Comparison of ENCODE assay signal across 8 mouse cellular contexts in the genomic region with DNA sequence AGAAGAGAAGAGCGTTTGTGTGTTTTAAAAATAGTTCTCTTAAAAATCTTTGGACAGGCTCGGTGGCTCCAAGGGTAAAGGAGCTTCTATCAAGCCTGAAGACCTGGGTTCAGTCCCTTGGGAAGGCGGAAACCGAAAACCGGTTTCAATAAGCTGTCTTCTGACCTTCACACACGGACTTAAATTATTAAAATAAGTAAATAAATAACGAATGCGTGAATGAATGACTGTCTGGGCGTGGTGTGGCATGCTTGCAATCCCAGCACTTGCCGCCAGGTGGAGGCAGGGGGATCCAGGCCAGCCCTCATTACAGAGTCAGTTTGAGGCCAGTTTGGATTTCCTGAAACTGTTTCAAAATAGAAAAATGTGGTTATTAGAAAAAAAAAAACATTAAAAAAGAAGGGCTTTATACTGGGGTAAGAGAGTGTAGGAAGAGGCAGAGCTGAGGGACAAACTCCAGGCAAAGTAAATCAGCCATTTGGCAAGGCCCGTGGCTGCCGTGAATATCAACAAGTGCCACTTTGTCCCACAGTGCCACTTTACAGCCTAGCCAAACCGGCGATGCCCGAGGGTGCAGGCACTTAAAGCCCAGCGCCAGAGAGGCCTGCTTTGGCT. TPM values are rescaled to one million over a fixed set of nuclear protein-coding genes. Genes with fewer than 3 reads are reported as not detected.
DNase-seq lines count a peak whose midpoint lies in the region; ATAC-seq and TF ChIP-seq lines count a peak whose summit lies in the region.

No protein-coding gene starts in this region.

- peak overlapping the region; percentile 68 for H3K27ac ChIP-seq in MEL (ENCODE audit: control insufficient read depth, low read depth, low read length)
- no peak overlapping the region for H3K27ac ChIP-seq in cerebellum, adult 2 months (ENCODE audit: insufficient read depth, low read length)
- H3K27ac ChIP-seq in forebrain, postnatal 0 days (ENCODE audit: low read depth, low read length): peak overlapping the region; percentile 94
- peak overlapping the region; percentile 85 for H3K27ac ChIP-seq in lung, embryonic 15.5 days
- H3K27ac ChIP-seq in olfactory bulb, adult 2 months (ENCODE audit: insufficient read depth, low read depth, low read length): 0 out of 2 replicates have a peak overlapping the region, but pooled peaks have one; percentile 27

- DNase-seq in MEL (ENCODE audit: low read depth, low spot score): peak; percentile 88
- peak; percentile 65 to 80 for DNase-seq in cerebellum, adult 2 months
- peak; percentile 89 for DNase-seq in forebrain, postnatal 0 days
- peak; percentile 91 for DNase-seq in heart, postnatal 4 days
- DNase-seq in layer of hippocampus, adult 8-10 months (ENCODE audit: low spot score in 2 of 2): peak; percentile 48 to 75
- peak; percentile 78 for DNase-seq in thymus, postnatal 25 days

- H3K27me3 ChIP-seq in MEL (ENCODE audit: control insufficient read depth in 1 of 2, insufficient read depth in 2 of 2, low read length in 2 of 2): no peaks in the 10 kb centered on the region
- H3K27me3 ChIP-seq in cerebellum, adult 2 months (ENCODE audit: control insufficient read depth, insufficient read depth, low read length): no peaks in the 10 kb centered on the region
- H3K27me3 ChIP-seq in forebrain, postnatal 0 days (ENCODE audit: insufficient read depth, low read length): no peaks in the 10 kb centered on the region
- H3K27me3 ChIP-seq in lung, embryonic 15.5 days: no peaks in the 10 kb centered on the region

- H3K4me1 ChIP-seq in MEL (ENCODE audit: control insufficient read depth in 1 of 2, insufficient read depth in 2 of 2, low read length in 2 of 2): peaks cover 2 to 10% of the 10 kb centered on the region in 2 experiments; a peak in 3 of 4 replicates
- H3K4me1 ChIP-seq in cerebellum, adult 2 months (ENCODE audit: control insufficient read depth, insufficient read depth, low read length): no peaks in the 10 kb centered on the region
- no peaks in the 10 kb centered on the region for H3K4me1 ChIP-seq in forebrain, postnatal 0 days (ENCODE audit: insufficient read depth)
- H3K4me1 ChIP-seq in lung, embryonic 15.5 days: peaks cover 19% of the 10 kb centered on the region
- H3K4me1 ChIP-seq in olfactory bulb, adult 2 months (ENCODE audit: control insufficient read depth, insufficient read depth, low read length): peaks cover 4% of the 10 kb centered on the region; the same call in 1 of the 2 replicates

- TF ChIP-seq RAD21 in MEL (IDR thresholded peaks at IDR 0.05; ENCODE audit: low read depth, low read length): peak; percentile 35

- peak; percentile 81 for ATAC-seq in forebrain, postnatal 0 days
- ATAC-seq in lung, embryonic 15.5 days (ENCODE audit: borderline replicate concordance, extremely low read depth, low FRiP score, low TSS enrichment): peak; percentile 50; the same call in 1 of the 2 replicates

- no peak for TF ChIP-seq EP300 in MEL (IDR thresholded peaks at IDR 0.05; ENCODE audit: low read depth in 1 of 2, low read length in 2 of 2)

- H3K4me3 ChIP-seq in MEL (ENCODE audit: control insufficient read depth in 1 of 2, insufficient read depth in 1 of 2, low read depth in 2 of 2, low read length in 2 of 2): peak overlapping the region; percentile 63 to 73
- peak overlapping the region; percentile 54 for H3K4me3 ChIP-seq in cerebellum, adult 2 months (replicated peaks; ENCODE audit: insufficient read depth, low read depth, low read length)
- peak overlapping the region; percentile 50 for H3K4me3 ChIP-seq in forebrain, postnatal 0 days (ENCODE audit: low read depth, low read length)
- H3K4me3 ChIP-seq in lung, embryonic 15.5 days: peak overlapping the region; percentile 48
- peak overlapping the region; percentile 49 for H3K4me3 ChIP-seq in olfactory bulb, adult 2 months (ENCODE audit: insufficient read depth, low read depth, low read length)

- no peaks in the 10 kb centered on the region for H3K9me3 ChIP-seq in MEL (replicated peaks; ENCODE audit: insufficient read depth, low read length)
- H3K9me3 ChIP-seq in forebrain, postnatal 0 days (ENCODE audit: low read length): no peaks in the 10 kb centered on the region
- no peaks in the 10 kb centered on the region for H3K9me3 ChIP-seq in lung, embryonic 15.5 days

- H3K79me2 ChIP-seq in MEL (ENCODE audit: control insufficient read depth, insufficient read depth, low read length, poor library complexity): no peaks in the 10 kb centered on the region; the same call in 1 of the 2 replicates

- TF ChIP-seq POLR2A in MEL (IDR thresholded peaks at IDR 0.05; ENCODE audit: control insufficient read depth in 1 of 2, insufficient read depth in 1 of 2, low read depth in 1 of 2, low read length in 2 of 2, poor library complexity in 1 of 2): peak in 1 of 2 experiments; percentile 48; a peak in 1 of 4 replicates
- no peak for TF ChIP-seq POLR2A in cerebellum, adult 2 months (IDR thresholded peaks at IDR 0.05; ENCODE audit: borderline replicate concordance, insufficient read depth, low read length)
- TF ChIP-seq POLR2A in olfactory bulb, adult 2 months (IDR thresholded peaks at IDR 0.05; ENCODE audit: insufficient read depth, low read depth, low read length): no peak

- peak; percentile 75 to 83 (median 79) for TF ChIP-seq CTCF in MEL (IDR thresholded peaks at IDR 0.05 in 2 of 3, conservative IDR thresholded peaks at IDR 0.05 in 1 of 3; ENCODE audit: control insufficient read depth in 1 of 3, insufficient read depth in 1 of 3, low read depth in 2 of 3, low read length in 3 of 3, poor library complexity in 1 of 3, severe bottlenecking in 1 of 3)
- TF ChIP-seq CTCF in cerebellum, adult 2 months (IDR thresholded peaks at IDR 0.05; ENCODE audit: borderline replicate concordance, insufficient read depth, low read depth, low read length): peak; percentile 89
- TF ChIP-seq CTCF in forebrain, postnatal 0 days (IDR thresholded peaks at IDR 0.05; ENCODE audit: low read depth): peak; percentile 93
- TF ChIP-seq CTCF in olfactory bulb, adult 2 months (IDR thresholded peaks at IDR 0.05; ENCODE audit: insufficient read depth, low read depth, low read length): peak; percentile 69

- peak overlapping the region; percentile 67 for H3K9ac ChIP-seq in MEL (ENCODE audit: control insufficient read depth, low read depth, low read length, poor library complexity, severe bottlenecking)
- peak overlapping the region; percentile 75 for H3K9ac ChIP-seq in forebrain, postnatal 0 days
- peak overlapping the region; percentile 49 for H3K9ac ChIP-seq in lung, embryonic 15.5 days

- WGBS in cerebellum, adult 2 months: 1% methylated on average over 16 of the region's 16 CpGs
- 2% methylated on average over 16 of the region's 16 CpGs for WGBS in forebrain, postnatal 0 days
- whole genome bisulfite sequencing in lung, embryonic 15.5 days: 2% methylated on average over 16 of the region's 16 CpGs
- WGBS in olfactory bulb, adult 2 months: 1% methylated on average over 16 of the region's 16 CpGs

- peaks cover 0 to 11% of the 10 kb centered on the region in 2 experiments; a peak in 2 of 4 replicates for H3K36me3 ChIP-seq in MEL (ENCODE audit: control insufficient read depth in 1 of 2, insufficient read depth in 2 of 2, low read length in 2 of 2)
- H3K36me3 ChIP-seq in forebrain, postnatal 0 days (ENCODE audit: insufficient read depth): no peaks in the 10 kb centered on the region
- no peaks in the 10 kb centered on the region for H3K36me3 ChIP-seq in lung, embryonic 15.5 days

- H3K4me2 ChIP-seq in forebrain, postnatal 0 days (ENCODE audit: low read depth): peak overlapping the region; percentile 83
- peak overlapping the region; percentile 87 for H3K4me2 ChIP-seq in lung, embryonic 15.5 days

TF ChIP-seq in MEL, 35 proteins besides CTCF, POLR2A, EP300 and RAD21 (continues in another document):
- TF ChIP-seq ZMIZ1 (IDR thresholded peaks at IDR 0.05; ENCODE audit: low read depth, low read length): no peak
- no peak for TF ChIP-seq CHD2 (IDR thresholded peaks at IDR 0.05; ENCODE audit: low read length)
- TF ChIP-seq MAZ (IDR thresholded peaks at IDR 0.05; ENCODE audit: low read depth, low read length): 0 out of 2 replicates have a peak, but pooled peaks have one; percentile 30
- peak; percentile 27; the same call in 1 of the 2 replicates for TF ChIP-seq MYC (IDR thresholded peaks at IDR 0.05; ENCODE audit: low read depth, low read length)
- TF ChIP-seq USF2 (IDR thresholded peaks at IDR 0.05; ENCODE audit: borderline replicate concordance in 1 of 2, insufficient read depth in 1 of 2, low read depth in 1 of 2, low read length in 2 of 2): no peak
- TF ChIP-seq SMC3 (IDR thresholded peaks at IDR 0.05; ENCODE audit: low read depth, low read length): peak; percentile 57
- TF ChIP-seq TBP (IDR thresholded peaks at IDR 0.05; ENCODE audit: low read depth, low read length): 0 out of 2 replicates have a peak, but pooled peaks have one; percentile 38
- peak; percentile 25; the same call in 1 of the 2 replicates for TF ChIP-seq NELFE (IDR thresholded peaks at IDR 0.05; ENCODE audit: low read depth, low read length)

RNA-seq across cellular contexts. Expression of gene Eef1a1, which starts 38.9 kb away (rescaled TPM):
- total RNA-seq in MEL (2012; rRNA removed): 11,891 and 13,182 TPM in 2 replicates
- polyA plus RNA-seq in MEL (2012; ENCODE audit: insufficient read depth in 1 of 2, insufficient read length in 2 of 2, low read depth in 1 of 2, low replicate concordance in 2 of 2, missing spikeins in 1 of 2): over 10,000 TPM; 11,701 to 60,504 TPM
- polyA plus RNA-seq in cerebellum, adult 2 months (2012; rRNA removed): 2,299 and 2,427 TPM in 2 replicates
- 9,311 and 11,752 TPM in 2 replicates for total RNA-seq in forebrain, postnatal 0 days (2014; rRNA removed)
- 2,982 and 3,284 TPM in 2 replicates for polyA plus RNA-seq in forebrain, postnatal 0 days (2015; fragmentation: Nextera tagmentation; extraction: Ambion mirVana)
- 1,000 to 10,000 TPM; 4,503 to 4,597 TPM for total RNA-seq in heart, postnatal 4 days (2021)
- total RNA-seq in layer of hippocampus, adult 8-10 months (2022): 1,000 to 10,000 TPM; 2,504 to 3,682 (median 3,062) TPM
- polyA plus RNA-seq in lung, embryonic 15.5 days (2015; fragmentation: Nextera tagmentation; extraction: Ambion mirVana): 4,575 and 4,632 TPM in 2 replicates
- 5,304 and 7,068 TPM in 2 replicates for polyA plus RNA-seq in olfactory bulb, adult 2 months (2012; ENCODE audit: insufficient read depth, insufficient read length, low replicate concordance, missing spikeins)

RNA-seq across cellular contexts. Expression of gene Slc17a5, which starts 60.0 kb away (rescaled TPM):
- total RNA-seq in MEL (2012; rRNA removed): 3.1 and 3.5 TPM in 2 replicates
- 1 to 10 TPM in 1 of 2 experiments, not detected in 1; 4.1 TPM for polyA plus RNA-seq in MEL (2012; ENCODE audit: insufficient read depth in 1 of 2, insufficient read length in 2 of 2, low read depth in 1 of 2, low replicate concordance in 2 of 2, missing spikeins in 1 of 2)
- polyA plus RNA-seq in cerebellum, adult 2 months (2012; rRNA removed): 13.7 and 14.0 TPM in 2 replicates
- 11.1 and 11.5 TPM in 2 replicates for total RNA-seq in forebrain, postnatal 0 days (2014; rRNA removed)
- 10.5 and 16.1 TPM in 2 replicates for polyA plus RNA-seq in forebrain, postnatal 0 days (2015; fragmentation: Nextera tagmentation; extraction: Ambion mirVana)
- total RNA-seq in heart, postnatal 4 days (2021): 1 to 10 TPM; 6.9 to 7.2 TPM
- 10 to 100 TPM; 20.0 to 22.5 (median 20.9) TPM for total RNA-seq in layer of hippocampus, adult 8-10 months (2022)
- polyA plus RNA-seq in lung, embryonic 15.5 days (2015; fragmentation: Nextera tagmentation; extraction: Ambion mirVana): 13.3 and 13.7 TPM in 2 replicates
- not detected in 2 replicates for polyA plus RNA-seq in olfactory bulb, adult 2 months (2012; ENCODE audit: insufficient read depth, insufficient read length, low replicate concordance, missing spikeins)
